Mouse (Mus musculus) left cerebral cortex, postnatal 4 days (tissue): ENCODE measurements at regions not wholly inside any gene's neighbourhood (a gene's known extent, or its start where the extent isn't known, plus 50 kb on each side); places are given as distances from the start of the nearest gene placed in this dataset.
A peak's percentile ranks its signal among the peaks of the same experiment; 100 is the strongest.

Experiments used
- DNase-seq: peaks from one replicate; pipeline ENCODE4 v3.0.0-alpha.2; 2022
- intact Hi-C: fragments of 180-260 bp; cut with DNase I; formaldehyde crosslinking; loops from one replicate; pipeline ENCODE4 v1.15.1; 2025

GRCm38 (mm10) chr10:37397271-37397991 lies 258.7 kb upstream of the Marcks start:
- intact Hi-C loops: no loop called here
- peak; percentile 88 for DNase-seq

- intact Hi-C loops: no loop called here
- DNase-seq: no peak
Measured at GRCm38 (mm10) chr10:37390011-37390410, 251.3 kb upstream of the Marcks start.

GRCm38 (mm10) chr10:37386216-37386615 lies 247.5 kb upstream of the Marcks start:
- no peak for DNase-seq
- intact Hi-C loops: no loop called here

- DNase-seq: no peak
- intact Hi-C loops: no loop called here
Measured at GRCm38 (mm10) chr10:37380024-37380423, 241.3 kb upstream of the Marcks start.

- DNase-seq: no peak
- intact Hi-C loops: no loop called here
Measured at GRCm38 (mm10) chr10:37378002-37378702, 239.4 kb upstream of the Marcks start.

GRCm38 (mm10) chr10:37377258-37378001 lies 238.7 kb upstream of the Marcks start:
- DNase-seq: no peak
- intact Hi-C loops: no loop called here

- intact Hi-C loops: no loop called here
Measured at GRCm38 (mm10) chr10:37376172-37376571, 237.5 kb upstream of the Marcks start.

GRCm38 (mm10) chr10:37375648-37376047 lies 236.9 kb upstream of the Marcks start:
- DNase-seq: no peak
- intact Hi-C loops: no loop called here

More at GRCm38 (mm10) chr10:37376172-37376571, 237.5 kb upstream of the Marcks start:
- no peak for DNase-seq

- no peak for DNase-seq
- intact Hi-C loops: no loop called here
Measured at GRCm38 (mm10) chr10:37368997-37369679, 230.4 kb upstream of the Marcks start.

- no peak for DNase-seq
- intact Hi-C loops: no loop called here
Measured at GRCm38 (mm10) chr10:37367796-37368195, 229.1 kb upstream of the Marcks start.

GRCm38 (mm10) chr10:37364506-37364905 lies 225.8 kb upstream of the Marcks start:
- intact Hi-C loops: no loop called here
- no peak for DNase-seq

- DNase-seq: no peak
- intact Hi-C loops: no loop called here
Measured at GRCm38 (mm10) chr10:37360985-37361384, 222.3 kb upstream of the Marcks start.

GRCm38 (mm10) chr10:37358900-37359299 lies 220.2 kb upstream of the Marcks start:
- intact Hi-C loops: loop anchor here (10.0 kb wide), 1 partner anchor 214 kb away; no protein-coding TSS in a partner anchor
- DNase-seq: no peak

GRCm38 (mm10) chr10:37358334-37358733 lies 219.6 kb upstream of the Marcks start:
- DNase-seq: peak; percentile 6
- intact Hi-C loops: loop anchor here (10.0 kb wide), 1 partner anchor 214 kb away; no protein-coding TSS in a partner anchor

- intact Hi-C loops: loop anchor here (10.0 kb wide), 1 partner anchor 213 kb away; no protein-coding TSS in a partner anchor
- peak; percentile 70 for DNase-seq
Measured at GRCm38 (mm10) chr10:37357304-37358060, 218.8 kb upstream of the Marcks start.

- DNase-seq: no peak
- intact Hi-C loops: no loop called here
Measured at GRCm38 (mm10) chr10:37349261-37349660, 210.5 kb upstream of the Marcks start.

- intact Hi-C loops: no loop called here
- no peak for DNase-seq
Measured at GRCm38 (mm10) chr10:37348416-37348815, 209.7 kb upstream of the Marcks start.

GRCm38 (mm10) chr10:37347661-37348060 lies 208.9 kb upstream of the Marcks start:
- DNase-seq: no peak
- intact Hi-C loops: no loop called here

- intact Hi-C loops: no loop called here
- DNase-seq: peak; percentile 24
Measured at GRCm38 (mm10) chr10:37342675-37343074, 204.0 kb upstream of the Marcks start.

- intact Hi-C loops: no loop called here
- DNase-seq: no peak
Measured at GRCm38 (mm10) chr10:37339658-37340057, 200.9 kb upstream of the Marcks start.
